Mouse (Mus musculus): ENCODE data around the gene Gon4l.

DNA sequence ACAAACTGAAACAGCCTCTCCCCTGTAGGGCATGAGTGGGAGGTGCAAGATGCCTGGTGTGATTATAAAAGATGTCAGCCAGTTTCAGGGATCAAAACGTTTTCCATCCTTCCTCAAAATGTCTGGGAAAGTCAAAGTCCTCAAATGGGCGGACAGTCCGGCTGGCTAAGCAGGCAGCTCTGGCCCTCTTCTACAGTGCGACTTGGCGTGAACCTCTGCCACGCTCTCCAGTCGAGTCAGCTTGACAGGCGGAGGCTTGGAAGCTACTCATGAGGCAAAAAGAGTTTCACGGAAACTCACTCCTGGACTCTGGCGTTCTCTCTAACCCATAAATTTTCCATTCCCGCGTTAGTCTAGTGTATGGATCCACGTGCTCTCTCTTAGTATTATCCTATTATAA lies 84.0 kb downstream of the Gon4l start:
- TF ChIP-seq CTCF (conservative IDR thresholded peaks at IDR 0.05 in 1 of 2, IDR thresholded peaks at IDR 0.05 in 1 of 2; ENCODE audit: low read depth in 2 of 2, low read length in 2 of 2) (no peak), EP300 (IDR thresholded peaks at IDR 0.05; ENCODE audit: low read length) (no peak), MAX (IDR thresholded peaks at IDR 0.05; ENCODE audit: low read length) (no peak), SIN3A (IDR thresholded peaks at IDR 0.05; ENCODE audit: low read length) (no peak), RCOR1 (conservative IDR thresholded peaks at IDR 0.05; ENCODE audit: low read depth, low read length) (no peak), TBP (conservative IDR thresholded peaks at IDR 0.05; ENCODE audit: low read depth, low read length) (no peak), POLR2A (IDR thresholded peaks at IDR 0.05; ENCODE audit: low read depth, low read length) (no peak), NRF1 (IDR thresholded peaks at IDR 0.05; ENCODE audit: low read depth, low read length) (no peak), RAD21 (IDR thresholded peaks at IDR 0.05; ENCODE audit: low read depth, low read length) (no peak), ZNF384 (IDR thresholded peaks at IDR 0.05; ENCODE audit: low read depth, low read length) (no peak), PAX5 (IDR thresholded peaks at IDR 0.05; ENCODE audit: low read length) (no peak)

Measured in CH12.LX (cell line).